Mouse (Mus musculus) embryo, embryonic 11 days (tissue): ENCODE results near the gene Nol8.

Experiments
- DNase-seq: peaks from one replicate; pipeline ENCODE4 v3.0.0-alpha.2; 2015

Gene Nol8

GRCm38 (mm10) chr13:49691056-49691455, 38.2 kb downstream of the Nol8 start:
- no peak for DNase-seq

- DNase-seq, result no peak
These were observed 50.4 kb downstream of the Nol8 start for GRCm38 (mm10) chr13:49703216-49703779.

GRCm38 (mm10) chr13:49706032-49706690, 53.3 kb downstream of the Nol8 start:
- peak; percentile 40 for DNase-seq

GRCm38 (mm10) chr13:49708311-49708710, 55.4 kb downstream of the Nol8 start:
- no peak for DNase-seq

GRCm38 (mm10) chr13:49712047-49712721, 59.3 kb downstream of the Nol8 start:
- DNase-seq, result no peak

GRCm38 (mm10) chr13:49719310-49719709, 66.4 kb downstream of the Nol8 start:
- DNase-seq, result no peak
